Mouse (Mus musculus) cerebellum, postnatal 10 days (tissue): ENCODE data around the gene Mknk2.
A peak's percentile ranks its signal among the peaks of the same experiment; 100 is the strongest.

ENCODE experiments used
- DNase-seq, 2 experiments: peaks; one replicate each; pipeline ENCODE4 v3.0.0; 2021; ENCODE audit warnings: mixed read lengths in 2 of 2

Gene Mknk2

GRCm38 (mm10) chr10:80677942-80678436 lies at the start of gene Mknk2:
Gene Mknk2 (minus strand): TSS chr10:80678112.
- DNase-seq = peak; percentile 96

- peak in 1 of 2 experiments; percentile 38 for DNase-seq
Observed at GRCm38 (mm10) chr10:80717281-80717680, 39.4 kb upstream of the Mknk2 start.

GRCm38 (mm10) chr10:80710834-80711233 lies 32.9 kb upstream of the Mknk2 start:
- no peak for DNase-seq

GRCm38 (mm10) chr10:80705479-80705878 lies 27.6 kb upstream of the Mknk2 start:
- no peak for DNase-seq

GRCm38 (mm10) chr10:80705033-80705432 lies 27.1 kb upstream of the Mknk2 start:
- DNase-seq = no peak

GRCm38 (mm10) chr10:80704418-80704817 lies 26.5 kb upstream of the Mknk2 start:
- no peak for DNase-seq

- peak in 1 of 2 experiments; percentile 43 for DNase-seq
Observed at GRCm38 (mm10) chr10:80703643-80704042, 25.7 kb upstream of the Mknk2 start.

GRCm38 (mm10) chr10:80702536-80703390 lies 24.9 kb upstream of the Mknk2 start:
- DNase-seq = peak; percentile 96 to 97

- peak; percentile 98 to 99 for DNase-seq
Observed at GRCm38 (mm10) chr10:80701721-80702535, 24.0 kb upstream of the Mknk2 start, which contains the start of the genes Mob3a and Izumo4. Gene Mob3a (minus strand): TSS chr10:80701977. Gene Izumo4 (plus strand): TSS chr10:80702184.

- no peak for DNase-seq
Observed at GRCm38 (mm10) chr10:80700732-80701131, 22.8 kb upstream of the Mknk2 start.

- DNase-seq = no peak
Observed at GRCm38 (mm10) chr10:80700038-80700504, 22.2 kb upstream of the Mknk2 start.

GRCm38 (mm10) chr10:80698605-80699004 lies 20.7 kb upstream of the Mknk2 start:
- no peak for DNase-seq

- peak; percentile 67 to 69 for DNase-seq
Observed at GRCm38 (mm10) chr10:80697812-80698211, 19.9 kb upstream of the Mknk2 start.

- DNase-seq = no peak
Observed at GRCm38 (mm10) chr10:80697393-80697787, 19.5 kb upstream of the Mknk2 start.

GRCm38 (mm10) chr10:80696502-80697392 lies 18.8 kb upstream of the Mknk2 start:
- no peak for DNase-seq

- DNase-seq = no peak
Observed at GRCm38 (mm10) chr10:80695801-80696501, 18.0 kb upstream of the Mknk2 start.

- no peak for DNase-seq
Observed at GRCm38 (mm10) chr10:80695186-80695585, 17.3 kb upstream of the Mknk2 start.

GRCm38 (mm10) chr10:80694159-80694938 lies 16.4 kb upstream of the Mknk2 start:
- no peak for DNase-seq

GRCm38 (mm10) chr10:80693401-80694045 lies 15.6 kb upstream of the Mknk2 start:
- no peak for DNase-seq
